Mouse (Mus musculus): ENCODE data around the gene Armh3. TPM values are rescaled to one million over a fixed set of nuclear protein-coding genes. Genes with fewer than 3 reads are reported as not detected.

Armh3 gene
- polyA plus RNA-seq, 1 experiment, result 2.1 TPM

- Histone ChIP-seq H3K27me3 (replicated peaks) (peaks cover 7% of the 10 kb centered on the region), H3K36me3 (replicated peaks; ENCODE audit: low read length) (no peaks in the 10 kb centered on the region), H3K9me3 (no peaks in the 10 kb centered on the region), H3K4me1 (peaks cover 36% of the 10 kb centered on the region), H3K4me3 (replicated peaks) (no peak overlapping the region)
- TF ChIP-seq FLI1 (IDR thresholded peaks at IDR 0.05; ENCODE audit: low read length), result no peak
These were observed 208.9 kb downstream of the Armh3 start for GRCm38 (mm10) chr19:45789365-45789764.

- no peak overlapping the region for H3K4me3 ChIP-seq (replicated peaks)
- no peaks in the 10 kb centered on the region for H3K9me3 ChIP-seq
- no peaks in the 10 kb centered on the region for H3K36me3 ChIP-seq (replicated peaks; ENCODE audit: low read length)
- TF ChIP-seq GATA1 (IDR thresholded peaks at IDR 0.05; ENCODE audit: borderline replicate concordance, low read length) (no peak), FLI1 (IDR thresholded peaks at IDR 0.05; ENCODE audit: low read length) (no peak)
- peaks cover 2% of the 10 kb centered on the region for H3K27me3 ChIP-seq (replicated peaks)
- peaks cover 40% of the 10 kb centered on the region for H3K4me1 ChIP-seq
These were observed 210.0 kb downstream of the Armh3 start for GRCm38 (mm10) chr19:45788337-45788736.

GRCm38 (mm10) chr19:45787450-45787849, 210.8 kb downstream of the Armh3 start:
- Histone ChIP-seq H3K9me3 (no peaks in the 10 kb centered on the region), H3K27me3 (replicated peaks) (no peaks in the 10 kb centered on the region), H3K4me1 (peaks cover 38% of the 10 kb centered on the region), H3K36me3 (replicated peaks; ENCODE audit: low read length) (no peaks in the 10 kb centered on the region), H3K4me3 (replicated peaks) (no peak overlapping the region)
- no peak for TF ChIP-seq FLI1 (IDR thresholded peaks at IDR 0.05; ENCODE audit: low read length)
- no peak for TF ChIP-seq GATA1 (IDR thresholded peaks at IDR 0.05; ENCODE audit: borderline replicate concordance, low read length)

- H3K27me3 ChIP-seq (replicated peaks), result no peaks in the 10 kb centered on the region
- H3K9me3 ChIP-seq, result no peaks in the 10 kb centered on the region
- peaks cover 45% of the 10 kb centered on the region for H3K4me1 ChIP-seq
- peaks cover 12% of the 10 kb centered on the region for H3K36me3 ChIP-seq (replicated peaks; ENCODE audit: low read length)
- TF ChIP-seq FLI1 (IDR thresholded peaks at IDR 0.05; ENCODE audit: low read length) (no peak), GATA1 (IDR thresholded peaks at IDR 0.05; ENCODE audit: borderline replicate concordance, low read length) (no peak)
- H3K4me3 ChIP-seq (replicated peaks), result no peak overlapping the region
These were observed 212.8 kb downstream of the Armh3 start for GRCm38 (mm10) chr19:45785470-45785869.

- Histone ChIP-seq H3K4me3 (replicated peaks) (peak overlapping the region; percentile 94), H3K4me1 (peaks cover 51% of the 10 kb centered on the region), H3K9me3 (no peaks in the 10 kb centered on the region), H3K36me3 (replicated peaks; ENCODE audit: low read length) (peaks cover 26% of the 10 kb centered on the region), H3K27me3 (replicated peaks) (no peaks in the 10 kb centered on the region)
- no peak for TF ChIP-seq GATA1 (IDR thresholded peaks at IDR 0.05; ENCODE audit: borderline replicate concordance, low read length)
- no peak for TF ChIP-seq FLI1 (IDR thresholded peaks at IDR 0.05; ENCODE audit: low read length)
These were observed 214.2 kb downstream of the Armh3 start for GRCm38 (mm10) chr19:45783933-45784576.

GRCm38 (mm10) chr19:45783181-45783932, 214.9 kb downstream of the Armh3 start, which contains the start of gene Mgea5:
Gene Mgea5 (minus strand): TSS chr19:45783837.
- H3K4me1 ChIP-seq, result peaks cover 50% of the 10 kb centered on the region
- no peaks in the 10 kb centered on the region for H3K9me3 ChIP-seq
- no peaks in the 10 kb centered on the region for H3K27me3 ChIP-seq (replicated peaks)
- H3K36me3 ChIP-seq (replicated peaks; ENCODE audit: low read length), result peaks cover 33% of the 10 kb centered on the region
- H3K4me3 ChIP-seq (replicated peaks), result peak within 1 kb of the TSS; percentile 94
- no peak for TF ChIP-seq FLI1 (IDR thresholded peaks at IDR 0.05; ENCODE audit: low read length)
- TF ChIP-seq GATA1 (IDR thresholded peaks at IDR 0.05; ENCODE audit: borderline replicate concordance, low read length), result no peak

- peaks cover 56% of the 10 kb centered on the region for H3K4me1 ChIP-seq
- peak overlapping the region; percentile 94 for H3K4me3 ChIP-seq (replicated peaks)
- TF ChIP-seq FLI1 (IDR thresholded peaks at IDR 0.05; ENCODE audit: low read length) (no peak), GATA1 (IDR thresholded peaks at IDR 0.05; ENCODE audit: borderline replicate concordance, low read length) (no peak)
- H3K36me3 ChIP-seq (replicated peaks; ENCODE audit: low read length), result peaks cover 42% of the 10 kb centered on the region
- no peaks in the 10 kb centered on the region for H3K9me3 ChIP-seq
- H3K27me3 ChIP-seq (replicated peaks), result no peaks in the 10 kb centered on the region
These were observed 215.8 kb downstream of the Armh3 start for GRCm38 (mm10) chr19:45782315-45783001.

- H3K4me3 ChIP-seq (replicated peaks), result peak overlapping the region; percentile 94
- no peaks in the 10 kb centered on the region for H3K27me3 ChIP-seq (replicated peaks)
- TF ChIP-seq FLI1 (IDR thresholded peaks at IDR 0.05; ENCODE audit: low read length) (no peak), GATA1 (IDR thresholded peaks at IDR 0.05; ENCODE audit: borderline replicate concordance, low read length) (no peak)
- H3K9me3 ChIP-seq, result no peaks in the 10 kb centered on the region
- peaks cover 52% of the 10 kb centered on the region for H3K4me1 ChIP-seq
- H3K36me3 ChIP-seq (replicated peaks; ENCODE audit: low read length), result peaks cover 50% of the 10 kb centered on the region
These were observed 216.6 kb downstream of the Armh3 start for GRCm38 (mm10) chr19:45781676-45782075.

GRCm38 (mm10) chr19:45780350-45780915, 217.9 kb downstream of the Armh3 start:
- TF ChIP-seq FLI1 (IDR thresholded peaks at IDR 0.05; ENCODE audit: low read length), result no peak
- no peak for TF ChIP-seq GATA1 (IDR thresholded peaks at IDR 0.05; ENCODE audit: borderline replicate concordance, low read length)
- no peaks in the 10 kb centered on the region for H3K9me3 ChIP-seq
- peaks cover 62% of the 10 kb centered on the region for H3K36me3 ChIP-seq (replicated peaks; ENCODE audit: low read length)
- H3K27me3 ChIP-seq (replicated peaks), result no peaks in the 10 kb centered on the region
- peaks cover 46% of the 10 kb centered on the region for H3K4me1 ChIP-seq
- H3K4me3 ChIP-seq (replicated peaks), result peak overlapping the region; percentile 94

Data from megakaryocyte, embryonic 14.5 days (primary cell).